Mouse (Mus musculus) hindbrain, embryonic 13.5 days (tissue): ENCODE data around the gene Ola1. TPM values are rescaled to one million over a fixed set of nuclear protein-coding genes. Genes with fewer than 3 reads are reported as not detected.

Experiments
- ATAC-seq: fragments of 200-750 bp; cut with Nextera tagmentation; 2 replicates; pipeline ENCODE4 v1.8.0; 2017; ENCODE audit warnings: moderate TSS enrichment; ENCODE audit not compliant: low FRiP score
- H3K27ac ChIP-seq: fragments of 300-500 bp; sonication (generic); 2 replicates; pipeline ENCODE4 v1.5.1; 2015; ENCODE audit warnings: inconsistent platforms, mild to moderate bottlenecking, moderate library complexity
- H3K27me3 ChIP-seq: fragments of 300-500 bp; sonication (generic); 2 replicates; pipeline ENCODE4 v1.6.1; 2015; ENCODE audit warnings: mild to moderate bottlenecking, inconsistent platforms
- H3K36me3 ChIP-seq: fragments of 300-500 bp; sonication (generic); 2 replicates; pipeline ENCODE4 v1.6.1; 2015; ENCODE audit warnings: mild to moderate bottlenecking, inconsistent platforms
- H3K4me1 ChIP-seq: fragments of 300-500 bp; sonication (generic); replicated peaks from 2 replicates; pipeline ENCODE4 v1.6.1; 2015; ENCODE audit warnings: inconsistent platforms
- H3K4me2 ChIP-seq: fragments of 300-500 bp; sonication (generic); 2 replicates; pipeline ENCODE4 v1.6.1; 2015; ENCODE audit warnings: inconsistent platforms, mild to moderate bottlenecking, moderate library complexity
- H3K4me3 ChIP-seq: fragments of 300-500 bp; sonication (generic); 2 replicates; pipeline ENCODE4 v1.5.1; 2015; ENCODE audit warnings: mild to moderate bottlenecking, inconsistent platforms
- H3K9ac ChIP-seq: fragments of 300-500 bp; sonication (generic); 2 replicates; pipeline ENCODE4 v1.6.1; 2015; ENCODE audit warnings: mild to moderate bottlenecking, inconsistent platforms
- H3K9me3 ChIP-seq: fragments of 300-500 bp; sonication (generic); 2 replicates; pipeline ENCODE4 v1.6.1; 2016; ENCODE audit warnings: inconsistent platforms
- WGBS: fragments of 180-500 bp; shearing (Covaris S2); methylation state at CpG from one replicate; pipeline ENCODE4 v1.1.7; 2015; 5-methylcytosine and 5-hydroxymethylcytosine counted together
- polyA plus RNA-seq: library from polyadenylated mRNA; unstranded; fragments of >200 nt; fragmentation: Nextera tagmentation; extraction: Ambion mirVana; gene quantifications from 2 replicates; pipeline ENCODE4 v1.2.1, GENCODE M21; 2015

Ola1 gene
- polyA plus RNA-seq, 1 experiment from 2014 or later: 91.7 TPM

DNA sequence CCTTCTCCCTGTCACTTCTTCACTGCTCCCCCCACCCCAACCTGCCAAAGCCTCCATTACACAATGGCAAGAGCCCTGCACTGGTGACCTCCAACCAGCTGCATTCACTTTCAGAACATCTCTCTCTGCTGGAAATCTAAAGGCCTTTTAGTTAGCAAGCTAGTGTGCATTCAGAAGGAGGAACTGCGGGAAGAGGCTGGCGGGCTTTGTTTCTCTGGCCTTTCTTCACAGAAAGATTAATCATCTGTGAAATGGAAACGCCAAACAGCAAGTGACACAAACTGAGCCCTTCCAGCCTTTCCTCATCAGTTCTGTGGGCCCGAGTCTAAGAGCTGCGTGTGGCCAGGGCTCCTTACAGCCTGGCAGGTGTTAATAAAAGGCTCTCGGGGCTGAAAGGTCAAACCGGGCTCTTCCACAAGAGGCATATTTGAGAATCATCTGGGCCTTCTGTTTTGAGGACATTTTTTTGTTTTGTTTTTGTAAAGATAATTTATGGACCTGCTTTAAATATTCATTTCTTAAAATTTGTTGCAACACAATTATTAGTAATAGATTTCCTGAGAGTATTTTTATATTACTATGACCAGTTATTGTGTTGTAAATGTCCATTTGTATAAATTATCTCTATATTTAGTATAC, 75.8 kb downstream of the Ola1 start:
- no peak overlapping the region for H3K9ac ChIP-seq
- H3K27ac ChIP-seq: peak overlapping the region; percentile 58
- no peak overlapping the region for H3K4me3 ChIP-seq
- ATAC-seq: no peak
- peaks cover 9% of the 10 kb centered on the region for H3K4me1 ChIP-seq
- H3K27me3 ChIP-seq: peaks cover 12% of the 10 kb centered on the region
- H3K4me2 ChIP-seq: no peak overlapping the region
- H3K36me3 ChIP-seq: no peaks in the 10 kb centered on the region; the same call in 1 of the 2 replicates
- H3K9me3 ChIP-seq: no peaks in the 10 kb centered on the region
- WGBS: 5% methylated on average over 7 of the region's 7 CpGs

DNA sequence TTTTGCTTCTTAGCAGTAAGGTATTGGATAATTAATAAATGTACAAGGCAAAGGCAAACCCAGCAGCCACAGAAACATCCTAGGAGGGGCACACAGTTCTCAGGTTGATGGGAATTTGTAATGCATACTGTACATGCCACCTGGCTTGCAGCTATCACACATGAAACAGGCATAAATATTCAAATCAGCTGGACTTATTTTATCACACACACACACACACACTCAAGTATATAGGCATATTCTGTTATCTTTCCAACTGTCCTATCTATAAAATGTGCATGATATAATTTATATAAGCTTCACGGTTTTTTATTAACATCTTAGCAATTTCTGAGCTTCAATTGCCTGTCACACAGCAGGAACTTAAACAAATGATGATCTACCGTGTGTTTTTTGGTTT, 85.8 kb downstream of the Ola1 start:
- H3K9me3 ChIP-seq: no peaks in the 10 kb centered on the region
- no peaks in the 10 kb centered on the region for H3K27me3 ChIP-seq
- no peak overlapping the region for H3K27ac ChIP-seq
- H3K9ac ChIP-seq: no peak overlapping the region
- H3K4me3 ChIP-seq: no peak overlapping the region
- H3K4me1 ChIP-seq: no peaks in the 10 kb centered on the region
- no peak overlapping the region for H3K4me2 ChIP-seq
- ATAC-seq: no peak
- 85% methylated on average over 2 of the region's 2 CpGs for WGBS
- H3K36me3 ChIP-seq: no peaks in the 10 kb centered on the region

DNA sequence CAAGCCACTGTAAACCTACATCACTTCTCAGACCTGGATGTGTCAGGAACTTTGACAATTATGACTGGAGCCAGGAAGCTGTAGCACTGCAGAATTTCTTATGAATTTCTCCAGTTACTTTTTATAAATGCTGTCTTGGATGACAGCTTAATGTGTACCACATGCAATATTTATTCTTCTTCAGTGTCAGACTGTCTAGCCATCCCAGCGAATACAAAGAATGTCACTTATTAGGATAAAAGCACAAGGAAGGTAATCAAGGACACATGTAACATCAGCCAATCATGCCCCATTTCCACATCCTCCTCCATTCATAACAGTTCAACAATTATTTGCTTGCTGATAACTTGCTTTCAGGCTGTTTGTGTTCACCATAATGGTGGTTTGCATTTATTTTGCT, 91.0 kb downstream of the Ola1 start:
- WGBS: 76% methylated on average over 1 of the region's 1 CpGs
- no peak overlapping the region for H3K9ac ChIP-seq
- ATAC-seq: no peak

GRCm38 (mm10) chr2:73118781-73119180, 99.9 kb downstream of the Ola1 start:
- Histone ChIP-seq H3K36me3 (no peaks in the 10 kb centered on the region), H3K9ac (no peak overlapping the region), H3K4me2 (no peak overlapping the region), H3K4me1 (no peaks in the 10 kb centered on the region), H3K4me3 (no peak overlapping the region), H3K9me3 (no peaks in the 10 kb centered on the region), H3K27ac (no peak overlapping the region), H3K27me3 (no peaks in the 10 kb centered on the region)
- 93% methylated on average over 2 of the region's 2 CpGs for WGBS
- ATAC-seq: no peak

More for the DNA sequence above, 91.0 kb downstream of the Ola1 start:
- H3K27ac ChIP-seq: no peak overlapping the region
- no peaks in the 10 kb centered on the region for H3K4me1 ChIP-seq
- H3K4me3 ChIP-seq: no peak overlapping the region
- no peak overlapping the region for H3K4me2 ChIP-seq
- no peaks in the 10 kb centered on the region for H3K27me3 ChIP-seq
- no peaks in the 10 kb centered on the region for H3K9me3 ChIP-seq
- no peaks in the 10 kb centered on the region for H3K36me3 ChIP-seq

DNA sequence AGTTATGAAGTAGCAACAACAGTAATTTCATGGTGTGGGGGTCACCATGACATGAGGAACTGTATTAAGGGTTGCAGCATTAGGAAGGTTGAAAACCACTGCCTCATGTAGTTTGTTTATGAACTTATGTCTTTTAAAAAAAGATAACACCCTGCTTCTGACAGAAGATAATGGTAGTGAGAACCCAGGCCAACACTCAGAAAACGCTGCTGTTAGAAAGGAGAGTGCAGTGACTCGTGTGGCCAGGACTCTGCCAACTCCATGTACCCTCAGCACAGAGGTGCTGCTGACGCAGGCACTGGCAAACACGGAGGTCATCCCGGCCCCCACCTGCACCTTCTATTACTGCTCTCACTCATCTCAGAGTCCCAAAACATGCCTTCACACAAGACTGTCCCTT, 111.6 kb downstream of the Ola1 start:
- no peak overlapping the region for H3K4me2 ChIP-seq
- no peaks in the 10 kb centered on the region for H3K9me3 ChIP-seq
- H3K4me3 ChIP-seq: no peak overlapping the region
- H3K9ac ChIP-seq: no peak overlapping the region
- H3K36me3 ChIP-seq: no peaks in the 10 kb centered on the region
- no peaks in the 10 kb centered on the region for H3K27me3 ChIP-seq
- no peak overlapping the region for H3K27ac ChIP-seq
- no peak for ATAC-seq
- no peaks in the 10 kb centered on the region for H3K4me1 ChIP-seq
- WGBS: 91% methylated on average over 5 of the region's 5 CpGs

- no peak for ATAC-seq
- Histone ChIP-seq H3K27me3 (no peaks in the 10 kb centered on the region), H3K4me2 (no peak overlapping the region)
These were observed 122.2 kb downstream of the Ola1 start for GRCm38 (mm10) chr2:73096491-73096890.

DNA sequence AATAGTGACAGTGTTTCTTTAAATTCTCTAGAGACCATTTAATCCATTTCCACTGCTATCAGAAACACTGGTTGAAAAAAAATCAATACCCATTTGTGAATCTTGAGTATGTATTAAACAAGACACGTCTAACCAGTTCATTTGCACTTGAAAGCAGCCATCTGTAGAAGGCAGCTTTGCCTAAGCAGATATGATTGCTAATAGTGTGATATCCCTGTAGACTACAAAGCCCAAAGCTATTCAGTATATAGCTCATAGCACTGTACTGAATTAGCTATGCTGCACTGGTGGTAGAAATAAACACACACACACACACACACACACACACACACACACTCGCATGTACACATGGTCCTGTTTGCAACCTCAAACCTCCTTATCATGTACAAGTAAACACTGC, 123.4 kb downstream of the Ola1 start:
- Histone ChIP-seq H3K9me3 (no peaks in the 10 kb centered on the region), H3K4me2 (no peak overlapping the region), H3K4me1 (peaks cover 16% of the 10 kb centered on the region), H3K9ac (no peak overlapping the region), H3K27me3 (no peaks in the 10 kb centered on the region), H3K4me3 (no peak overlapping the region), H3K36me3 (peaks cover 5% of the 10 kb centered on the region; the same call in 1 of the 2 replicates), H3K27ac (no peak overlapping the region)
- no peak for ATAC-seq
- 47% methylated on average over 2 of the region's 2 CpGs for WGBS

More at GRCm38 (mm10) chr2:73096491-73096890, 122.2 kb downstream of the Ola1 start:
- Histone ChIP-seq H3K27ac (no peak overlapping the region), H3K9ac (no peak overlapping the region), H3K9me3 (no peaks in the 10 kb centered on the region), H3K4me1 (peaks cover 16% of the 10 kb centered on the region), H3K36me3 (peaks cover 5% of the 10 kb centered on the region; the same call in 1 of the 2 replicates), H3K4me3 (no peak overlapping the region)
- 90% methylated on average over 3 of the region's 3 CpGs for WGBS

DNA sequence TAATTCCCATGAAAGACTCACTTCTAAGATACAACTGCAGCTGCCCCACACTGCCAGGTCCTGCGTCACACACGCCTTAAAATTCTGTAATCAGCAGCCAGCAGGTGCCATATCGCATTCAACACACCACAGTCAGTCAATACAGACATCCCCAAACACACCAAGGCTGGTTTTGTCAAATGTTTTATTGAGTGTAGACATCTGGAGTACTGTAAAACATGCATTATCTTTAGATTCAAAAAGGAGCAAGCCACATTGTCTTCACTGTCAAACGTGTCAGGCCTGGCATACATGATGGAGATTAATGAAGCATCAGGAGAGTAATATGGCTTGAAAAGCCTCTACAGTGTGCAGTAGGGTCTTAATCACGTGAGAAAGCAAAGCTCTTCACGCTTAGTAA, 125.7 kb downstream of the Ola1 start:
- H3K27me3 ChIP-seq: no peaks in the 10 kb centered on the region
- no peak overlapping the region for H3K27ac ChIP-seq
- no peak overlapping the region for H3K4me2 ChIP-seq
- no peak overlapping the region for H3K4me3 ChIP-seq
- peaks cover 15% of the 10 kb centered on the region for H3K4me1 ChIP-seq
- peaks cover 5% of the 10 kb centered on the region; the same call in 1 of the 2 replicates for H3K36me3 ChIP-seq
- ATAC-seq: no peak
- 38% methylated on average over 6 of the region's 6 CpGs for WGBS
- no peaks in the 10 kb centered on the region for H3K9me3 ChIP-seq
- no peak overlapping the region for H3K9ac ChIP-seq

GRCm38 (mm10) chr2:73091302-73091701, 127.4 kb downstream of the Ola1 start:
- Histone ChIP-seq H3K9me3 (no peaks in the 10 kb centered on the region), H3K4me1 (peaks cover 15% of the 10 kb centered on the region), H3K36me3 (peaks cover 5% of the 10 kb centered on the region; the same call in 1 of the 2 replicates), H3K9ac (no peak overlapping the region), H3K27me3 (no peaks in the 10 kb centered on the region), H3K27ac (no peak overlapping the region), H3K4me3 (no peak overlapping the region), H3K4me2 (no peak overlapping the region)
- WGBS: 90% methylated on average over 8 of the region's 8 CpGs
- ATAC-seq: no peak

- H3K27ac ChIP-seq: no peak overlapping the region
These were observed 131.1 kb downstream of the Ola1 start for GRCm38 (mm10) chr2:73087641-73088040.

GRCm38 (mm10) chr2:73085669-73086304, 132.9 kb downstream of the Ola1 start:
- Histone ChIP-seq H3K27ac (no peak overlapping the region), H3K36me3 (no peaks in the 10 kb centered on the region), H3K9me3 (no peaks in the 10 kb centered on the region), H3K4me2 (no peak overlapping the region), H3K27me3 (no peaks in the 10 kb centered on the region), H3K4me1 (peaks cover 19% of the 10 kb centered on the region), H3K9ac (no peak overlapping the region), H3K4me3 (no peak overlapping the region)
- peak; percentile 57; the same call in 1 of the 2 replicates for ATAC-seq
- WGBS: 15% methylated on average over 8 of the region's 8 CpGs

More at GRCm38 (mm10) chr2:73087641-73088040, 131.1 kb downstream of the Ola1 start:
- H3K4me2 ChIP-seq: no peak overlapping the region
- H3K4me1 ChIP-seq: peaks cover 19% of the 10 kb centered on the region
- H3K9ac ChIP-seq: no peak overlapping the region
- H3K27me3 ChIP-seq: no peaks in the 10 kb centered on the region
- WGBS: 73% methylated on average over 3 of the region's 3 CpGs
- no peaks in the 10 kb centered on the region for H3K9me3 ChIP-seq
- no peak for ATAC-seq
- H3K4me3 ChIP-seq: no peak overlapping the region
- peaks cover 5% of the 10 kb centered on the region; the same call in 1 of the 2 replicates for H3K36me3 ChIP-seq

DNA sequence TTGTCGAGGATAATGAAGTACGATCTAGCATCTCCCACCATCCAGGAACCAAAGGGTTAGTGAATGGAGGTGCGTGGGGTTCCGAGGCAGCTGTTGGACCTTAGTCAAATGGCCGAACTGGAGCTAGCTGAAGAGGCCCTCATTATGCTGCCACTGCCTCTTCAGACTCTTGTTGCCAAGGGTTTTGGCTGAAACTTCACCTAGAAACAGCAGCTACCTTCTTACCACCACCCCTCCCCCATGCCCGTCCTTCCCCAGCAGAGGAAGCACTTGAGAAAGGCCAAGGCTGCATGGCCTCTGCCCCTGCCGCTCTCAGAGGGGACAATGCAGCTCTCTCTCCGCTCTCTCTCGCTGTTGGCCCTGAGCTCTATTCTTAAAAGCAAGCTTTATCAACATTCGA, 136.2 kb downstream of the Ola1 start:
- Histone ChIP-seq H3K4me1 (peaks cover 10% of the 10 kb centered on the region), H3K9ac (no peak overlapping the region), H3K36me3 (no peaks in the 10 kb centered on the region), H3K4me3 (no peak overlapping the region), H3K9me3 (no peaks in the 10 kb centered on the region), H3K27me3 (0 out of 2 replicates have a peak, but pooled peaks cover 4% of the 10 kb centered on the region), H3K4me2 (no peak overlapping the region), H3K27ac (no peak overlapping the region)
- no peak for ATAC-seq
- 57% methylated on average over 10 of the region's 10 CpGs for WGBS

DNA sequence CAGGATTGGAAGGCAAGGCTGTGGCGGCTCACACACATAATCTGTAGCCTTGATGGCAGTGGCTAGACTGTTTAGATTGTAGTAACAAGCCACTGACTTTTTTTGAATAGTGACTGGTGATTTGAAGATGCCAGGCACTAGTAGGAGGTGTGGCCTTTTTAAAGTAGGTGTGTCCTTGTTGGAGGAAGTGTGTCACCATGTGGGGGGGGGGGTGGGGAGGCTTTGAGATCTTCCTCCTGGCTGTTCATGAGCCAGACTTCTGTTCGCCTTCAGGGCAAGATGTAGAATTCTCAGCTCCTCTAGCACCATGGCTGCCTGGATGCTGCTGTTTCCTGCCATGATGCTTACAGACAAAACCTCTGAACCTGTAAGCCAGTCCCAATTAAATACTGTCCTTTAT, 136.9 kb downstream of the Ola1 start:
- no peak for ATAC-seq
- H3K4me2 ChIP-seq: no peak overlapping the region
- 98% methylated on average over 2 of the region's 2 CpGs for WGBS
- no peaks in the 10 kb centered on the region for H3K9me3 ChIP-seq
- H3K27ac ChIP-seq: no peak overlapping the region
- no peaks in the 10 kb centered on the region for H3K36me3 ChIP-seq
- no peak overlapping the region for H3K9ac ChIP-seq
- H3K4me3 ChIP-seq: no peak overlapping the region
- H3K27me3 ChIP-seq: 0 out of 2 replicates have a peak, but pooled peaks cover 4% of the 10 kb centered on the region
- H3K4me1 ChIP-seq: peaks cover 10% of the 10 kb centered on the region
